ENCODE assay signal across 26 mouse cellular contexts in genomic region chr1:20994338-20994737, GRCm38 (mm10). TPM values are rescaled to one million over a fixed set of nuclear protein-coding genes. Genes with fewer than 3 reads are reported as not detected.
DNase-seq lines count a peak whose midpoint lies in the region; ATAC-seq and TF ChIP-seq lines count a peak whose summit lies in the region.
"Had no signal": no experiment of that assay in that cellular context is flagged by ENCODE, and none has a peak within 500 bp of the region (broad histone marks: within the 10 kb centered on the region; RNA-seq: fewer than 3 reads in every experiment).

No protein-coding gene starts in this region.

- H3K4me3 ChIP-seq in hindbrain, postnatal 0 days (ENCODE audit: low read length) = no peak overlapping the region
- no peak overlapping the region for H3K4me3 ChIP-seq in hindbrain, embryonic 12.5 days
- no peak overlapping the region for H3K4me3 ChIP-seq in lung, postnatal 0 days (ENCODE audit: low read depth, low read length)
- no peak overlapping the region for H3K4me3 ChIP-seq in neural tube, embryonic 15.5 days (replicated peaks)
- H3K4me3 ChIP-seq: heart, embryonic 15.5 days; limb, embryonic 10.5 days; limb, embryonic 15.5 days; midbrain, embryonic 10.5 days; midbrain, embryonic 15.5 days had no signal

- H3K27me3 ChIP-seq in hindbrain, postnatal 0 days (ENCODE audit: insufficient read depth, low read length) = no peaks in the 10 kb centered on the region
- no peaks in the 10 kb centered on the region for H3K27me3 ChIP-seq in hindbrain, embryonic 12.5 days
- no peaks in the 10 kb centered on the region for H3K27me3 ChIP-seq in lung, postnatal 0 days (replicated peaks; ENCODE audit: insufficient read depth, low read length)
- no peaks in the 10 kb centered on the region for H3K27me3 ChIP-seq in neural tube, embryonic 15.5 days (replicated peaks)
- H3K27me3 ChIP-seq: CH12.LX; heart, embryonic 15.5 days; limb, embryonic 15.5 days; midbrain, embryonic 15.5 days had no signal

- no peak overlapping the region for H3K27ac ChIP-seq in hindbrain, postnatal 0 days
- H3K27ac ChIP-seq in hindbrain, embryonic 12.5 days = no peak overlapping the region
- no peak overlapping the region for H3K27ac ChIP-seq in lung, postnatal 0 days (ENCODE audit: low read length)
- H3K27ac ChIP-seq in neural tube, embryonic 15.5 days (replicated peaks) = no peak overlapping the region
- H3K27ac ChIP-seq: hindbrain, embryonic 14.5 days; limb, embryonic 10.5 days; limb, embryonic 15.5 days; macrophage; midbrain, embryonic 10.5 days; midbrain, embryonic 15.5 days had no signal

- TF ChIP-seq CTCF in hindbrain, postnatal 0 days (IDR thresholded peaks at IDR 0.05; ENCODE audit: low read depth) = 0 out of 2 replicates have a peak, but pooled peaks have one; percentile 9
- TF ChIP-seq CTCF in lung, postnatal 0 days (IDR thresholded peaks at IDR 0.05) = peak; percentile 35

- no peaks in the 10 kb centered on the region for H3K4me1 ChIP-seq in hindbrain, postnatal 0 days (ENCODE audit: insufficient read depth, low read length)
- H3K4me1 ChIP-seq in hindbrain, embryonic 12.5 days = peaks cover 12% of the 10 kb centered on the region
- H3K4me1 ChIP-seq in lung, postnatal 0 days (ENCODE audit: insufficient read depth, low read depth, low read length) = no peaks in the 10 kb centered on the region; the same call in 1 of the 2 replicates
- 0 out of 2 replicates have a peak, but pooled peaks cover 3% of the 10 kb centered on the region for H3K4me1 ChIP-seq in neural tube, embryonic 15.5 days
- H3K4me1 ChIP-seq: limb, embryonic 10.5 days; midbrain, embryonic 15.5 days had no signal

- TF ChIP-seq EP300 in lung, postnatal 0 days (IDR thresholded peaks at IDR 0.05) = no peak

- H3K4me2 ChIP-seq in hindbrain, postnatal 0 days (ENCODE audit: low read depth, low read length) = no peak overlapping the region
- H3K4me2 ChIP-seq in hindbrain, embryonic 12.5 days (replicated peaks) = no peak overlapping the region
- H3K4me2 ChIP-seq in lung, postnatal 0 days (replicated peaks; ENCODE audit: low read depth, low read length) = no peak overlapping the region
- no peak overlapping the region for H3K4me2 ChIP-seq in neural tube, embryonic 15.5 days
- H3K4me2 ChIP-seq: heart, embryonic 15.5 days; hindbrain, embryonic 14.5 days; limb, embryonic 15.5 days; midbrain, embryonic 15.5 days had no signal

- H3K9me3 ChIP-seq in hindbrain, postnatal 0 days (ENCODE audit: low read length) = no peaks in the 10 kb centered on the region
- no peaks in the 10 kb centered on the region for H3K9me3 ChIP-seq in hindbrain, embryonic 12.5 days (replicated peaks)
- H3K9me3 ChIP-seq in lung, postnatal 0 days (ENCODE audit: low read length) = no peaks in the 10 kb centered on the region
- H3K9me3 ChIP-seq in neural tube, embryonic 15.5 days (replicated peaks) = no peaks in the 10 kb centered on the region
- H3K9me3 ChIP-seq: heart, embryonic 15.5 days; limb, embryonic 10.5 days; limb, embryonic 15.5 days; midbrain, embryonic 10.5 days; midbrain, embryonic 15.5 days had no signal

- 90% methylated on average over 5 of the region's 5 CpGs for WGBS in hindbrain, postnatal 0 days
- 89% methylated on average over 5 of the region's 5 CpGs for WGBS in hindbrain, embryonic 12.5 days
- WGBS in lung, postnatal 0 days = 68% methylated on average over 5 of the region's 5 CpGs
- WGBS in neural tube, embryonic 15.5 days = 92% methylated on average over 5 of the region's 5 CpGs

- no peak for ATAC-seq in hindbrain, postnatal 0 days
- ATAC-seq in hindbrain, embryonic 12.5 days (ENCODE audit: low FRiP score) = no peak
- ATAC-seq in lung, postnatal 0 days = no peak
- ATAC-seq in megakaryocyte progenitor cell, adult 5-6 weeks (replicated peaks; ENCODE audit: poor library complexity) = 0 out of 2 replicates have a peak, but pooled peaks have one; percentile 18
- ATAC-seq in neural tube, embryonic 15.5 days (ENCODE audit: low FRiP score) = no peak
- ATAC-seq: forebrain, embryonic 14.5 days; midbrain, embryonic 15.5 days had no signal

- no peak for DNase-seq in hindbrain, postnatal 0 days (ENCODE audit: low spot score)
- DNase-seq in lung, postnatal 0 days (ENCODE audit: low spot score) = no peak
- DNase-seq in lung, postnatal 4 days = no peak
- DNase-seq: adrenal gland, postnatal 10 days; cerebellum, adult 8-10 months; cerebellum, postnatal 25 days; gastrocnemius, postnatal 14 days; heart, postnatal 4 days; kidney, adult 2 months; kidney, postnatal 36 days; layer of hippocampus, postnatal 36 days; right cerebral cortex, adult 18-20 months; right cerebral cortex, postnatal 4 days; thymus, adult 2 months had no signal

- no peaks in the 10 kb centered on the region for H3K36me3 ChIP-seq in hindbrain, postnatal 0 days (ENCODE audit: insufficient read depth, low read length)
- no peaks in the 10 kb centered on the region for H3K36me3 ChIP-seq in hindbrain, embryonic 12.5 days
- H3K36me3 ChIP-seq in lung, postnatal 0 days (ENCODE audit: insufficient read depth, low read length) = no peaks in the 10 kb centered on the region
- H3K36me3 ChIP-seq in neural tube, embryonic 15.5 days = no peaks in the 10 kb centered on the region
- H3K36me3 ChIP-seq: heart, embryonic 15.5 days; midbrain, embryonic 15.5 days had no signal

- no peak overlapping the region for H3K9ac ChIP-seq in hindbrain, postnatal 0 days (replicated peaks; ENCODE audit: low read length)
- no peak overlapping the region for H3K9ac ChIP-seq in hindbrain, embryonic 12.5 days
- H3K9ac ChIP-seq in lung, postnatal 0 days (replicated peaks; ENCODE audit: low read depth) = no peak overlapping the region
- H3K9ac ChIP-seq in neural tube, embryonic 15.5 days (replicated peaks) = no peak overlapping the region
- H3K9ac ChIP-seq: heart, embryonic 15.5 days; hindbrain, embryonic 14.5 days; limb, embryonic 15.5 days; midbrain, embryonic 15.5 days had no signal

RNA-seq across cellular contexts. Expression of gene Efhc1, which starts 42.9 kb away (rescaled TPM):
- 2.7 and 8.1 TPM in 2 replicates for total RNA-seq in hindbrain, postnatal 0 days (2014; rRNA removed)
- 3.4 and 3.9 TPM in 2 replicates for polyA plus RNA-seq in hindbrain, postnatal 0 days (2015; fragmentation: Nextera tagmentation; extraction: Ambion mirVana)
- 4.4 and 4.5 TPM in 2 replicates for polyA plus RNA-seq in hindbrain, embryonic 12.5 days (2016; fragmentation: Nextera tagmentation; extraction: Ambion mirVana)
- polyA plus RNA-seq in lung, postnatal 0 days (2015; fragmentation: Nextera tagmentation; extraction: Ambion mirVana) = 8.4 and 10.3 TPM in 2 replicates
- total RNA-seq in megakaryocyte progenitor cell, adult 5-6 weeks (2015) = 0.07 and 1.5 TPM in 2 replicates
- total RNA-seq in megakaryocyte progenitor cell, adult 5-6 weeks (2017) = 0.20 and 0.21 TPM in 2 replicates
- 1.3 and 1.9 TPM in 2 replicates for polyA plus RNA-seq in neural tube, embryonic 15.5 days (2015; fragmentation: Nextera tagmentation; extraction: Ambion mirVana)
- total RNA-seq: CH12.LX had no signal
